Mouse (Mus musculus) T-helper 2 cell (primary cell): Measurements from ENCODE around the gene Cenpe.

Source experiments
- in situ Hi-C: fragments of 300-600 bp; cut with MboI, MseI; formaldehyde crosslinking; loops from one replicate; pipeline ENCODE4 v1.15.1; 2025; ENCODE audit warnings: high pct_unique_total_duplicates

Cenpe gene

GRCm38 (mm10) chr3:135280669-135281415 is 68.5 kb downstream of the Cenpe start, which contains the start of gene Bdh2:
Bdh2 (plus strand) TSS chr3:135281221.
- in situ Hi-C loops: loop anchor here (10.0 kb wide), 1 partner anchor 444 kb away; no protein-coding TSS in a partner anchor

- in situ Hi-C loops: loop anchor here (10.0 kb wide), 1 partner anchor 443 kb away; no protein-coding TSS in a partner anchor
These were observed 69.4 kb downstream of the Cenpe start for GRCm38 (mm10) chr3:135281701-135282100.

DNA sequence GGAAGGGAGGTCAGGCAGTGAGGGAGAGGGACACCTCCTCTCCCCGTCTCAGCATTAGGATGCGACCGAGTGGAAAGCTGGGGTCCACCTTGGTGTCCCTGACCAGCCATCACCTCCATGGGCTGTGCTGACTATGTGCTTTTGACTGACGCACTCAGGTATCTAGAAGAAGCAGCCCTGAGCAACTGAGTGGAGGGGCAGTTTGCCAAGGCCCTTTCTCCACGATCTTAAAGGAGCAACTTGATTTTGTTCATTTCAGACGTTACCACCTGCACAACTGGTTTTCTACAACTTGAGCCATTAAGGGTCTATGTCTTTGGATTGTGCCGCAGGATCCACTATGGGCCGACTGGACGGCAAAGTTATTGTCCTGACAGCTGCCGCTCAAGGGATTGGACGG is 72.9 kb downstream of the Cenpe start:
- in situ Hi-C loops: loop anchor here (10.0 kb wide), 1 partner anchor 440 kb away; no protein-coding TSS in a partner anchor

DNA sequence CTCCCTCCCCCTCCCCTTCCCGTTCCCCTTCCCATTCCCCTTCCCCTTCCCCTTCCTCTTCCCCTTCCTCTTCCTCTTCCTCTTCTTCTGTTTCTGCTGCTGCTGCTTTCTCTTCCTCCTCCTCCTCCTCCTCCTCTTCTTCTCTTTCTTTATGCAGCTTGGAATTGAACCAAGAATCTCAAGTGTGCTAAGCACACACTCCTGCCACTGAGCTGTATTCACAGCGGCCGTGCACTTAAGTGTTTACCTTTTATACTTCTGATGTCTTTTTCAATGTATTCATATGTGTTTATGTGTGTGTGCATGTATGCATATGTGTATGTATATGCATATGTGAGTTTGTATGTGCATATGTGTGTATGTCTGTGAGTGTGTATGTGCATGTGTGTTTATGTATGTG is 73.5 kb downstream of the Cenpe start:
- in situ Hi-C loops: loop anchor here (10.0 kb wide), 1 partner anchor 439 kb away; no protein-coding TSS in a partner anchor

DNA sequence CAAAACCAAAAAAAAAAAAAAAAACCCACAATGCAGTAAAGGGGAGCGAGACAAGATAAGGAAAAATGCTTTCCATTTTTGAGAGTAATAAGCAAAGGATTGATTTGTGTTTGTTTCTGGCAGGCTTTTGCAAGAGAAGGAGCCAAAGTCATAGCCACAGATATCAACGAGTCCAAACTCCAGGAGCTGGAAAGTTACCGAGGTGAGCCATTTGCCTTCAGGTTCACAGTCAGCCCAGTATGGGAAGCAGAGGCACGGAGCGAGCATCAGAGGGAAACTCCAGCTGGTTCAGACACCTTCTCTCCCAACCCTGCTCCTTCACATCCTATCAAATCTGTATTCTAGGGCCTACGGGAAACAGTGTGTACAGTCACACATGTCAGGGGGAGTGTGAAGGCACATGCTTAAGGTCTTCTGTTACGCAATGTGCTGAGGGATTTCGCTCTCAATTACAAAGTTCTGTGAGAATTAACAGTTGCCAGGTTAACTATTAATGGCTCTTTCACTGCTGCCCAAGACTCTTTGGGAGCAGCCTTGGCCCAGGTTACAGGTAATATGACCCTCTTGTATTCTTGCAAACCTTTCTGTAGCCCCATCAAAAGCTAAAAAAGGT is 75.9 kb downstream of the Cenpe start:
- in situ Hi-C loops: loop anchor here (10.0 kb wide), 1 partner anchor 437 kb away; no protein-coding TSS in a partner anchor

DNA sequence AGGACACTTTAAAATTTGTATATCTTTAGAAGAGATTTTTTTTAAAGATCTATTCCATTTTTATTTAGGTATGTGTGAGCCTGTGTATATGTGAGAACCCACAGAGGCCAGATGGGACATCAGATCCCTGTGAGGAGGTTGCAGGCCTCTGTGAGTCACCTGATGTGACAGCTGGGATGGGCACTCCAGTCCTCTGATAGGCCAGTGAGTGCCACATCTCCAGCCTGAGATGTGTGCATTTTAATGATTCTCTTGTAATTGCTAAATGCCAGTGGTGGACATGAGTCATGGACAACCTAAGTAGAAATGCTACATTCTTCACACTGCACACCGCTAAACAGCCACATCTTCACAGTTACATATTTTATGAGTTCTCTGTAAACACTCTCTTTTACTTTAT is 76.8 kb downstream of the Cenpe start:
- in situ Hi-C loops: loop anchor here (10.0 kb wide), 1 partner anchor 436 kb away; no protein-coding TSS in a partner anchor

DNA sequence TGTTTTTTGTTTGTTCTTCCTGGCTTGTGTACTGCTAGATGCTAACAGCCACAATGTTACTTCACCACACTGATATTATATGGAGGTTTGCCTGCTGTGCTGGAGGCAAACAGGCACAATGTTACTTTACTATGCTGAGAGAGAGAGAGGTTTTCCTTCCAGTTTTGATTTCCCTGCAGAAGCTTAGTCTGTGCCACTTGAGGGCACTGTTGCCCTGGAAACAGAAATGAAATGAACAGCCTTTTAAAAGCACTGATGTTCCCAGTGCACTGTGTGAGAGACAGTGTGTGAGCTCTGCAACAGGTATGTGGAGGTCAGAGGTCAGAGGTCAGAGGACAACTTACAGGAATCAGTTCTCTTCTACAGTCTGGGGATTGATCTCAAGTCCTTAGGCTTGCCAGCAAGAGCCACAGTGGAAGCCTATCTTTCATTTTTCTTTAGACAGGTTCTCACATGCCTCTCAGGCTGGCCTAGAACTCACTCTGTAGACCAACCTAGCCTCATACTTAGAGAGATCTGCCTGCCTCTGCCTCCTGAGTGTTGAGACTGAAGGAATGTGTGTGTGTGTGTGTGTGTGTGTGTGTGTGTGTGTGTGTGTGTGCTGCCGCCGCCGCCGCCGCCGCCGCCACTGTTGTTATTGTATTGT is 78.0 kb downstream of the Cenpe start:
- in situ Hi-C loops: loop anchor here (5.0 kb wide), 1 partner anchor 37 kb away; no protein-coding TSS in a partner anchor

DNA sequence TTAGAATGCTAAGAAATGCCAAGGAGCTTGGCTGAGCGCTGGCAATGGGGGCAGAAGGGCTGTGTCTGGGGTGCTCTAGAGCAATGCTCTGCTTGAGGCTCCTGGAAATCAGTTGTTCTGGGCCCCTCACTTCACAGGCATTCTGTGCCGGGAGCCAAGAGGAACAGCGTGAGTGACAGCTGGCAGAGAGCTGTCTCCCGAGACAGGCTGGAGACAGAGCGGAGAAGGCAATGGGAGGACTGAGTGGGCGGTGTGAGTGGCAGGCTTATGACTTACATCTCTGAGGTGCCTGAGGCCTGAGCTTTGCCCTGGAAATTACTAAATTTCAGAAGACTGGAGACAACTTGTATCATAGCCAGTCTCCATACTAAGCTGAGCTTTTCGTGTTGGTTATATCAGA is 81.4 kb downstream of the Cenpe start:
- in situ Hi-C loops: loop anchor here (5.0 kb wide), 1 partner anchor 34 kb away; no protein-coding TSS in a partner anchor

DNA sequence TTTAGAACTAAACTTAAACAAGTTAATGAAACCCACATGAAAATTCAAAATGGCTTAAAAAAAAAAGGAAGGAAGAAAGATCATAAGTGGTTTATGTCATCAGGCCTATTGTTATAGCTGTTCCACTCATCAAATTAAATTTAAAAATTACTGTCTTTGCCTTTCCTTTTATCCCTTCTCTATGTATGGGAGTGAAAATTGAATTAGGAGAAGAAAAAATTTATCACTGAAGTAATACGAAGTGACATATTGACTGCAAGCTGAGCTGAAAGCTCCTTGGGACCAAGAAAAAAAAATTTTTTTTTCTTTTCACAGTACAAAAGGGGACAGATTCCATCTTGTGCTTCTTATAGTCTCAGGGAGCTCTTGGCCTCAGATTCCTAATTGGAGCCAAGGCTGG is 83.2 kb downstream of the Cenpe start:
- in situ Hi-C loops: no loop called here

- in situ Hi-C loops: no loop called here
These were observed 86.2 kb downstream of the Cenpe start for GRCm38 (mm10) chr3:135298560-135298959.

GRCm38 (mm10) chr3:135300081-135300480 is 87.7 kb downstream of the Cenpe start:
- in situ Hi-C loops: no loop called here

- in situ Hi-C loops: no loop called here
These were observed 91.7 kb downstream of the Cenpe start for GRCm38 (mm10) chr3:135304060-135304459.

DNA sequence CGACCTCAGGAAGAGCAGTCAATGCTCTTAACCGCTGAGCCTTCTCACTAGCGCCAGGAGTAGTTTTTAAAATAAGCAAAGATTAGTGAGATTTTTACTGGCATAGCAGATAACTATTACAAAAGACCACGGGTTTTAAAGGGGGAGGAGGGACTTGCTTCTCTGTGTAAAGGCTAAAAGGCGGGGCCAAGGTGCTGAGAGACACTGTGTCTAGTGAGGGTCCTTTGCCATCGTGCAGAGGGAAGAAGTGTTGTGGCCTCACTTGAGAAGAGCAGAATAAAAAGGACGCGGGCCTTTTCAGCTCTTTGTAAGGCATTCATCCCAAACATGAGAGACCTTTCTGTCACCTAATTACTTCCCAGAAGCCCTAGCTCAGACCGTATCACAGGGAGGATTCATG is 92.2 kb downstream of the Cenpe start:
- in situ Hi-C loops: no loop called here

DNA sequence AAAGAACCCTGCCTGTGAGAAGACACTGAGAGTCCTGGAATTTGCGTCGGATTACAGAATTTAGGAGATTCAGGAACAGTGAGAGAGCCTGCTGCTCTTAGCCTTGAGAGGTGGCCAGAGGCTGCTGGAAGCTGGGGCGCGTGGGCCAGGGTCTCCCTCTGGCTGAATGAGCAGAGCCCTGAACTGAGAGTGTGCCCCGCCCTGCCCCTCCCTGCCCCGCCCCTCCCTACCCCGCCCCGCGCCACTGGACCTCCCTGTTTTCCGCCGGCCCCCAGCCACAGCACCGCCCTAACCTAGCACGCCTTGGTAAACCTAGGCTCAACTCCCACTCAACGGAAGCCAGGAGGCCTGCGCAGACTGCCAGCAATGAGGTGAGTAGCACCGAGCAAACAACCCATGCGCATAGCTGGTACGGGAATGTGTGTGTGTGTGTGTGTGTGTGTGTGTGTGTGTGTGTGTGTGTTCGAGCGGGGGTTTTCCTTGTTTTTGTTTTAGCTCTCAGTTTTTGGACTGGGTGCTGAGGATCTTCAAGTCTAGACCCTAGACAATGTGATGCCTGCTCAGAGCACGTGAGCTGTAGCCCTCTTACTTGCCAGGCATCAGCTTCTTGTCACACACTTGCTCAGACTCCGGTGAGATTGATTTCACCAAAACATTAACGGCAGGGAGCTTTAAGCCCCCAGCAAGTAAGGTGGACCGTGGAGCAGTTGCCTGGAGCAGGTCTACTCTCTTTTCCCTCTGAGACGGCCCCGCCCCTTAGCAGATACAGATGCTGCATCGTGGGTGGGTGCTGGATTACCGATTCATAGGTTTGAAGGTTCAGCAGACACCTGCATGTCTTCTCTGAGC is 95.3 kb downstream of the Cenpe start, which contains the start of gene Slc9b2:
TSS of gene Slc9b2 (plus strand) at position 290 of the 849 bp plus-strand sequence.
- in situ Hi-C loops: no loop called here

- in situ Hi-C loops: no loop called here
These were observed 100.7 kb downstream of the Cenpe start for GRCm38 (mm10) chr3:135312916-135313491.

- in situ Hi-C loops: no loop called here
These were observed 101.4 kb downstream of the Cenpe start for GRCm38 (mm10) chr3:135313727-135314126.

- in situ Hi-C loops: no loop called here
These were observed 102.5 kb downstream of the Cenpe start for GRCm38 (mm10) chr3:135314811-135315210.

DNA sequence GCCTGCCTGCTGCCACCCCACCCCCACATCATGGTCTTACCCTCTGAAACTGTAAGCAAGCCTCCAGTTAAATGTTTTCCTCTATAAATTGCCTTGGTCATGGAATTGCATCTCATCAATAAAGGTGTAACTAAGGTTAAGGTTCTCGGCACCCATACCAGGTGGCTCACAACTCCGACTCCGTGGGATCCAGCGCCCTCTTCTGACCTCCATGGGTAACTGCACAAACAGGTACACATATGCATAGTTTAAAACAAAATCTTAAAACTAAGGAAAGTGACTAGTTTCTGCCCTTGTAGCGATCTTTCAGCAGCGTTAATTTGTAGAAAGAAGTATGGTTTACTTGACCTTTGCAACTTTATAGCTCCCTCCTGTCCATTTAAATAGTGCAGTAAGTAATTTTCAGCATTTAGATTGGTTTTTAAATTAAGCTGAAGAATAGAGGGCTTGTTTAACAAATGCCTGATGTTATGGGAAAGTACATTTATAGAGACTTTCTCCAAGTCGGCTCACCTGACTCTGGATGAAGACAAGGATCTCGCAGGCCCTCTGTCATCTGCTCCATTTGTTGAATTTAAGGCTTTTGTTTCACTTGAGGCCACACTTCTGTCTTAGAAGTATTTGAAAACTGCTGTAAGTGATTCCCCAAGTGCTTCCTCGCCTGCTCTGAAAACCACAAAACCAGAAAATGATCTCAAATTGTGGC is 103.5 kb downstream of the Cenpe start:
- in situ Hi-C loops: no loop called here

GRCm38 (mm10) chr3:135318331-135318730 is 106.0 kb downstream of the Cenpe start:
- in situ Hi-C loops: no loop called here
